Mouse (Mus musculus) megakaryocyte, embryonic 14.5 days (primary cell): Measurements from ENCODE around the gene Hmg20b.

Experiments
- FLI1 ChIP-seq: IDR thresholded peaks from 2 replicates; pipeline ENCODE4 v1.6.1; 2012; ENCODE audit warnings: low read length, inconsistent platforms, mixed read lengths
- GATA1 ChIP-seq: IDR thresholded peaks from 3 replicates; pipeline ENCODE4 v1.6.1; 2012; ENCODE audit warnings: mixed read lengths, low read length, inconsistent platforms, borderline replicate concordance

- TF ChIP-seq GATA1 (no peak), FLI1 (no peak)
Observed at GRCm38 (mm10) chr10:81340551-81341332, 9.5 kb downstream of the Hmg20b start.
